Mouse (Mus musculus) adrenal gland, postnatal 4 days (tissue): ENCODE results near the gene Perm1. TPM values are rescaled to one million over a fixed set of nuclear protein-coding genes. Genes with fewer than 3 reads are reported as not detected.

ENCODE experiments used
- DNase-seq, 2 experiments: peaks; one replicate each; pipeline ENCODE4 v3.0.0; 2021 to 2022; ENCODE audit warnings: low spot score in 2 of 2, mixed read lengths in 2 of 2
- long read RNA-seq, 2 experiments: library from polyadenylated mRNA; stranded (forward); transcript quantifications; one replicate each; pipeline ENCODE4 v2.0.0; 2021
- total RNA-seq, 2 experiments: library from RNA; stranded (reverse); gene quantifications; 2 replicates each; pipeline ENCODE4 v1.2.3; 2021

Perm1 gene
- 1 to 10 TPM; 4.1 to 4.7 TPM for total RNA-seq
- long read RNA-seq, experiment 1, partial matches to known transcripts: 0 of 2 reads
- long read RNA-seq, experiment 1, other reads (novel, unspliced or antisense): 0 of 2 reads
- long read RNA-seq, experiment 2: 0 reads

- DNase-seq: peak in 1 of 2 experiments; percentile 57
Measured at GRCm38 (mm10) chr4:156215649-156216048, at the start of gene Perm1. TSS of gene Perm1 (plus strand) at chr4:156215868.

- no peak for DNase-seq
Measured at GRCm38 (mm10) chr4:156166477-156166876, 49.2 kb upstream of the Perm1 start.

- no peak for DNase-seq
Measured at GRCm38 (mm10) chr4:156168611-156169010, 47.1 kb upstream of the Perm1 start.

GRCm38 (mm10) chr4:156169129-156169528 is 46.5 kb upstream of the Perm1 start:
- no peak for DNase-seq

- DNase-seq: no peak
Measured at GRCm38 (mm10) chr4:156171828-156172227, 43.8 kb upstream of the Perm1 start.

- no peak for DNase-seq
Measured at GRCm38 (mm10) chr4:156177630-156178029, 38.0 kb upstream of the Perm1 start.

GRCm38 (mm10) chr4:156183747-156184146 is 31.9 kb upstream of the Perm1 start:
- no peak for DNase-seq

- DNase-seq: no peak
Measured at GRCm38 (mm10) chr4:156184291-156184954, 31.2 kb upstream of the Perm1 start.

GRCm38 (mm10) chr4:156185456-156185949 is 30.2 kb upstream of the Perm1 start:
- no peak for DNase-seq

GRCm38 (mm10) chr4:156185950-156186850 is 29.5 kb upstream of the Perm1 start:
- DNase-seq: no peak

GRCm38 (mm10) chr4:156188162-156188810 is 27.4 kb upstream of the Perm1 start:
- no peak for DNase-seq

GRCm38 (mm10) chr4:156188811-156189323 is 26.8 kb upstream of the Perm1 start:
- no peak for DNase-seq

GRCm38 (mm10) chr4:156192421-156193199 is 23.1 kb upstream of the Perm1 start:
- DNase-seq: no peak

- no peak for DNase-seq
Measured at GRCm38 (mm10) chr4:156193200-156193590, 22.5 kb upstream of the Perm1 start.

GRCm38 (mm10) chr4:156193906-156194305 is 21.8 kb upstream of the Perm1 start:
- DNase-seq: no peak

GRCm38 (mm10) chr4:156194346-156194745 is 21.3 kb upstream of the Perm1 start:
- DNase-seq: no peak

GRCm38 (mm10) chr4:156195927-156196870 is 19.5 kb upstream of the Perm1 start:
- peak in 1 of 2 experiments; percentile 47 for DNase-seq

GRCm38 (mm10) chr4:156197131-156197828 is 18.4 kb upstream of the Perm1 start, which contains the start of gene Agrn:
TSS of gene Agrn (minus strand) at chr4:156197488.
- DNase-seq: peak; percentile 41 to 52
